Mouse (Mus musculus) naive thymus-derived CD4-positive, alpha-beta T cell, adult 2 months (primary cell): ENCODE measurements at regions not wholly inside any gene's neighbourhood (a gene's known extent, or its start where the extent isn't known, plus 50 kb on each side); places are given as distances from the start of the nearest gene placed in this dataset.

Source experiments
- DNase-seq: peaks from one replicate; pipeline ENCODE4 v3.0.0-alpha.2; 2011; ENCODE audit warnings: low read depth

GRCm38 (mm10) chr13:99632706-99633105, 116.4 kb upstream of the Map1b start:
- DNase-seq: no peak

- no peak for DNase-seq
Measured at GRCm38 (mm10) chr13:99630800-99631199, 114.5 kb upstream of the Map1b start.

GRCm38 (mm10) chr13:99630356-99630755, 114.0 kb upstream of the Map1b start:
- DNase-seq: no peak

- DNase-seq: no peak
Measured at GRCm38 (mm10) chr13:99625196-99625595, 108.9 kb upstream of the Map1b start.

- DNase-seq: no peak
Measured at GRCm38 (mm10) chr13:99618332-99618731, 102.0 kb upstream of the Map1b start.

GRCm38 (mm10) chr13:99617457-99617856, 101.1 kb upstream of the Map1b start:
- no peak for DNase-seq

- DNase-seq: no peak
Measured at GRCm38 (mm10) chr13:99611715-99612494, 95.6 kb upstream of the Map1b start.

GRCm38 (mm10) chr13:99610498-99610897, 94.2 kb upstream of the Map1b start:
- no peak for DNase-seq

GRCm38 (mm10) chr13:99609151-99610146, 93.1 kb upstream of the Map1b start:
- DNase-seq: no peak

GRCm38 (mm10) chr13:99608591-99608990, 92.3 kb upstream of the Map1b start:
- no peak for DNase-seq

- DNase-seq: no peak
Measured at GRCm38 (mm10) chr13:99607208-99607607, 90.9 kb upstream of the Map1b start.

GRCm38 (mm10) chr13:99606606-99606990, 90.3 kb upstream of the Map1b start:
- DNase-seq: no peak

GRCm38 (mm10) chr13:99605866-99606605, 89.7 kb upstream of the Map1b start:
- no peak for DNase-seq

GRCm38 (mm10) chr13:99597891-99598290, 81.6 kb upstream of the Map1b start:
- no peak for DNase-seq

- DNase-seq: no peak
Measured at GRCm38 (mm10) chr13:99593846-99594813, 77.8 kb upstream of the Map1b start.

- no peak for DNase-seq
Measured at GRCm38 (mm10) chr13:99593243-99593635, 76.9 kb upstream of the Map1b start.

GRCm38 (mm10) chr13:99592596-99593242, 76.4 kb upstream of the Map1b start:
- DNase-seq: no peak

GRCm38 (mm10) chr13:99588646-99589045, 72.3 kb upstream of the Map1b start:
- DNase-seq: no peak

- DNase-seq: no peak
Measured at GRCm38 (mm10) chr13:99583841-99584240, 67.5 kb upstream of the Map1b start.

GRCm38 (mm10) chr13:99580296-99580695, 64.0 kb upstream of the Map1b start:
- no peak for DNase-seq
